1 mouse cellular context compared by ENCODE assay signal in genomic region chr5:137785164-137786031, GRCm38 (mm10).
A peak's percentile ranks its signal among the peaks of the same experiment; 100 is the strongest.
TF ChIP-seq lines count a peak whose summit lies in the region.

No protein-coding gene starts in this region.

TF ChIP-seq in MEL, 35 proteins besides CTCF, POLR2A, EP300 and RAD21:
- 0 out of 2 replicates have a peak, but pooled peaks have one; percentile 37 for TF ChIP-seq MAZ (IDR thresholded peaks at IDR 0.05; ENCODE audit: low read depth, low read length)
- no peak for TF ChIP-seq HCFC1 (IDR thresholded peaks at IDR 0.05; ENCODE audit: low read depth, low read length)
